Mouse (Mus musculus): ENCODE measurements at regions not wholly inside any gene's neighbourhood (a gene's known extent, or its start where the extent isn't known, plus 50 kb on each side); places are given as distances from the start of the nearest gene placed in this dataset.
"Not testable (repeated sequence)": the region's sequence is repeated elsewhere in the genome, so short reads cannot be mapped to it uniquely, and the experiment has no call there.

DNA sequence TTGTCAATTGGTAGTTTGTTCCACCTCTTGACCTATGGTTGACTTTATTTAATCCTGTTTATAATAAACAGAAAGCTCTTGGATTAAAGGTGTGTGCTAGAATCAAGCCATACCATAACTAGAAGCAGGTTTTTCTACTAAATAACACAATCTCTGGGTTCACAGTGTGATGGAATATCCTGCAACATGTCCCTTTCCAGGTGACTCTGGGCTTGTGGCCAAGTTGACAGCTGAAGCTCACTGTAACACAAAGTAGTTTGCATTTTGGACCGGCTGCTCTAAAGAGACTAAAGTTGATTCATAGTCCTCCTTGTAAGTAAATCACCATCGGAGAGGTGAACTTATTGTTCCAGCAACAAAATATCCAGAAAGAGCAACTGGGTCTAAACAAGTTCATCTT lies 149.3 kb upstream of the Kctd3 start:
- no peak overlapping the region for H3K4me3 ChIP-seq
- H3K27me3 ChIP-seq = no peaks in the 10 kb centered on the region
- H3K27ac ChIP-seq = no peak overlapping the region
- no peaks in the 10 kb centered on the region for H3K9me3 ChIP-seq (replicated peaks)
- H3K4me2 ChIP-seq = no peak overlapping the region
- no peaks in the 10 kb centered on the region for H3K4me1 ChIP-seq
- no peaks in the 10 kb centered on the region for H3K36me3 ChIP-seq (ENCODE audit: poor library complexity, severe bottlenecking)
- no peak for ATAC-seq
- 77% methylated on average over 2 of the region's 2 CpGs for WGBS
- H3K9ac ChIP-seq = no peak overlapping the region

DNA sequence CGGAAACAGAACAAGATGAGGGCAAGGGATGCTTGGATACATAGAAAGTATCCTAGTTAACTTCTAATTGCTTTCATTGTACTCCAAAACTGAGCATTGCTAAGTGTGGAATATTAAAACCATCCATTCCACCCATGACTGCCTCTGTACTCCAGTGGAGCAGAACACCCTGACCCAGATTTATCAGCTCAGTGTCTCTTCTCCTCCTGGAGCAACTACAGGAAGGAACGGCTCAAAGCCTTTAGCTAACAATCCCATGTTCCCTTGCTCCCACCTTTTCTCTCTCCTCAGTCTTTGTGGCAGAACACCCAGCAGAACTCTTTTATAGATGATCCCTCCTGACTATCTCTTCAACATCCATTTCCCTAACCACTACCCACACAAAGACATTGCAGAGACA lies 146.7 kb upstream of the Kctd3 start:
- Histone ChIP-seq H3K36me3 (ENCODE audit: poor library complexity, severe bottlenecking) (no peaks in the 10 kb centered on the region), H3K9me3 (replicated peaks) (no peaks in the 10 kb centered on the region), H3K4me2 (no peak overlapping the region), H3K27ac (no peak overlapping the region), H3K4me1 (no peaks in the 10 kb centered on the region), H3K9ac (no peak overlapping the region), H3K27me3 (no peaks in the 10 kb centered on the region), H3K4me3 (no peak overlapping the region)
- WGBS = 84% methylated on average over 2 of the region's 2 CpGs
- ATAC-seq = no peak

DNA sequence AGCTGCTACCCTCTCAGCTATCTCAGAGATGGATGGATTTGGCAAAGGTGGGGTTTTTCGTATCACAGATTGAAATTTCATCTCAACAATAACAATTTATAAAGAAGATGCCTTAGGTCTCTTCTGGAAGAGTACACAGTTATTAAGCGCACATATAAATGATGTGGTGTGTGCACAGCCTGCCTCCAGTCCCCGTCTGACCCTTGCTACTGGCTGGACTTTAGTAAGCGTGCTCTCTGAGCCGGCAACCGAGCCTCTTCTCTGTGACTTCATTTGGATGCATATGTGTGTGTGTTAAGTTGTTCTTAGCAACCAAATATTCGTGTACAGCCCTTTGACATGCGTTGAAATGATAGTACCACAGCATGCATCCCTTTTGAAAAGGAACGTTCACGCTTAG lies 145.5 kb upstream of the Kctd3 start:
- no peak for ATAC-seq
- Histone ChIP-seq H3K4me1 (no peaks in the 10 kb centered on the region), H3K27ac (no peak overlapping the region), H3K27me3 (no peaks in the 10 kb centered on the region), H3K9ac (no peak overlapping the region), H3K4me3 (no peak overlapping the region), H3K9me3 (replicated peaks) (no peaks in the 10 kb centered on the region), H3K36me3 (ENCODE audit: poor library complexity, severe bottlenecking) (no peaks in the 10 kb centered on the region), H3K4me2 (no peak overlapping the region)
- 90% methylated on average over 10 of the region's 10 CpGs for whole genome bisulfite sequencing

DNA sequence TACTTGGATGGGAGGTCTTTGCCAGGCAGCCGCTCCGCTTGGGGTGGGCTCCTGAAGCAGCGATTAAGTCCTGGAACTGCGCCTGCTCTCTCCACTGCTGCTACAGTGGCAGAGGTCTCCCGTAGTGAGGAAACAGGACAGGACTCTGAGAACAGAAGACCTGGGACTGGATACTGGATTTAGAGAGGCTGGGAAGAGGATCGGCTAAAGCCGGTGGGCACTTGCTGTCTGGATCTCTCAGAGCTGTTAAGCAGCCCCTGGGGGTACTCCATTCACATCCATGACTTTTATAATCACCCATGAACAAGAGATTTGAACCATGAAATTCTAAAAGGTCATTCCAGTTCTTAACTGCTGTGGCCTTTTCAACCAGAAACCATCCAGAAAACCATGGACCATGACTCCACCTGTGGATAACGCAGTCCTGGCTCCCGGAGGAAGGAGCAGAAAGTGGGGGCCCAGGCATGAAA lies 135.4 kb upstream of the Kctd3 start:
- Histone ChIP-seq H3K4me1 (no peaks in the 10 kb centered on the region), H3K9me3 (replicated peaks) (no peaks in the 10 kb centered on the region), H3K4me3 (no peak overlapping the region), H3K27ac (no peak overlapping the region), H3K9ac (no peak overlapping the region), H3K27me3 (no peaks in the 10 kb centered on the region), H3K4me2 (no peak overlapping the region), H3K36me3 (ENCODE audit: poor library complexity, severe bottlenecking) (no peaks in the 10 kb centered on the region)
- 46% methylated on average over 9 of the region's 9 CpGs for WGBS
- ATAC-seq = no peak

DNA sequence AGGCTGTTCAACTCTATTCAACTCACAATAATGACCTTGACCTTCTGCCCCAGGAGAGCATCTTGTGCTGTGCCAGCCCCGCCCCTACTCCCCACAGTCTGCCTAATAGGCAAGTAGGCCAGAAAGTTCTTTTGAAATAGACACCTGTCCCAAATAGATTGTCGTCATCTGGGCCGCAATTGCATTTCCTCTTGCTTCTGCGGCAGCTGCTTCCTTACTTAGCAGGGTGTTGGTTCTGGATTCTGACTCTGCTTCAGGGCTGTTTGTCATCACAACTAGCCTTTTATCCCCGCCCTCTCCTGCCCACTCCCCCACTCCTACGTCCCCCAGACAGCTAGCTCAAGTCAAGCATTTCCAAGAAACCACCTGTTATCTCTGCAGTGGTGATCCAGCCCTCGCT lies 134.9 kb upstream of the Kctd3 start:
- Histone ChIP-seq H3K27me3 (no peaks in the 10 kb centered on the region), H3K9me3 (replicated peaks) (no peaks in the 10 kb centered on the region), H3K36me3 (ENCODE audit: poor library complexity, severe bottlenecking) (no peaks in the 10 kb centered on the region), H3K27ac (no peak overlapping the region), H3K4me1 (no peaks in the 10 kb centered on the region), H3K9ac (no peak overlapping the region), H3K4me3 (no peak overlapping the region), H3K4me2 (no peak overlapping the region)
- no peak for ATAC-seq
- 58% methylated on average over 7 of the region's 7 CpGs for WGBS

DNA sequence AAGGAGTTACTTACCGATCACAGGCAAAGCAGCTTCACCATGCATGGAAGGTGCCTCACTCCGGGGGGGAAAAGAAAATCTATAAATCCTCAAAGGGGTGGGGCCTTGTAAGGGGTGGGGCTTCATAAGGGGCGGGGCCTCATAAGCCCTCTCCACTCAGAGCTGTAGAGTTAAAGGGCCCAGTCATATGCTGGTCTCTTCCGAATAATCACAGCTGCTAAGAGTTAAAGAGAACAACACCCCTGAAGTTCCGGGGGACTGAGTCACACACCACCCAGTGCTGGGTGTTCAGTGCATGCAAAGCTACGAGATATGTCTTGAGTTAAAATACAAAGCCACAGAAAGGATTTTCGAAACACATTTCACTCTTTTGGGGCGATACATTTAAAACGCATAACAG lies 134.1 kb upstream of the Kctd3 start:
- Histone ChIP-seq H3K9ac (no peak overlapping the region), H3K4me3 (no peak overlapping the region), H3K4me1 (no peaks in the 10 kb centered on the region), H3K36me3 (ENCODE audit: poor library complexity, severe bottlenecking) (no peaks in the 10 kb centered on the region), H3K27ac (no peak overlapping the region), H3K9me3 (replicated peaks) (no peaks in the 10 kb centered on the region), H3K4me2 (no peak overlapping the region), H3K27me3 (no peaks in the 10 kb centered on the region)
- WGBS = 89% methylated on average over 9 of the region's 9 CpGs
- ATAC-seq = no peak

DNA sequence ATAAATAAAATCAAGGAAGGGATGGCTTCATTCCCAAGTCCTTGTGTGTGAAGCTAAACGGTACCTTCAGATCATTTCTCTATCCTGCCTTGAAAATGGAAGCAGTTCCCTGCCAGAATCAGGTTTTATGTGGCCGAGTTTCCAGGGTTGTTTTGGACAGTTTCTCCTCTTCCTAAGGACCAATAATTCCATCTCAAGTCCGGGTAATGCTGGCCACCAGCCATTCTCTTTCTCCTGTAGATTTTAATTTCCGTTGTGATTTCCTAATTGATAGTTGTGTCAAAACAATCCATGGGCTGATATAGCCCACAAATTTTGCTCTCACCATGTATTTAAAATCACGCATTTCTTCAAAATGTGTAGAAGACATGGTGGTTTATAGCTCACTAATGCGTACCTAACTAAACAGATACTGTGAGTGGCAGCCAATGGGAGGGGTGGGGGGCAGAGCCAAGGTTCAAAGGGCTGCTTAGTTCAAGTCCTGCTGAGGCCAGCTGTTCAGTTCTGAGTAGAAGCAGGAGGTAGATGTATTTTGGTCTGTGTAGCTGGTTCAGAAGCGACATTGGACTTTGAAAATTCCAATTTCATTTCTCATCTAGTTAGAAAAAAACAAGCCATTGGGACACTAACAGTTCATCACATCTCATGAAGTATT lies 129.2 kb upstream of the Kctd3 start:
- Histone ChIP-seq H3K9me3 (replicated peaks) (no peaks in the 10 kb centered on the region), H3K9ac (no peak overlapping the region), H3K4me1 (no peaks in the 10 kb centered on the region), H3K27me3 (no peaks in the 10 kb centered on the region), H3K27ac (no peak overlapping the region), H3K36me3 (ENCODE audit: poor library complexity, severe bottlenecking) (no peaks in the 10 kb centered on the region), H3K4me3 (no peak overlapping the region), H3K4me2 (no peak overlapping the region)
- WGBS = 84% methylated on average over 7 of the region's 7 CpGs
- ATAC-seq = no peak

DNA sequence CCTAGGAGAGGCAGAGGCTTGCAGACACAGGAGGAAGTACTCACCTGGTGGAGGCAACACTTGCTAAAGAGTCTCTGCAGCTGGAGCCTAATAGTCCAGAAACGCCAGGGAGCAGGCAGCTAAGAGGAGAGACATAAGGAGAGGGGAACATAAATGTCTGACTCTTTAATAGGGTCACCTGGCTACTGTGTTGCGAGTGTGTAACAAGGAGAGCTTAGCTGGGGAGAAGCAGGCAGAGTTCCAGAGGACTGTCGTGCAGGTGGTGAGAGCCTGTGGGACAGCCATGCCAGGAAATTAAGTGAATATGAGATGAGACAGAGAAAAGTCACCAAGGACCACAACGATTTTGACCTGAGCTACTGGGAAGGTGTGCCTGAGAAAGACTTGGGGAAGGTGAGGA lies 128.2 kb upstream of the Kctd3 start:
- no peaks in the 10 kb centered on the region for H3K36me3 ChIP-seq (ENCODE audit: poor library complexity, severe bottlenecking)
- H3K9me3 ChIP-seq (replicated peaks) = no peaks in the 10 kb centered on the region
- no peak overlapping the region for H3K4me2 ChIP-seq
- no peaks in the 10 kb centered on the region for H3K27me3 ChIP-seq
- 81% methylated on average over 4 of the region's 4 CpGs for WGBS
- no peak overlapping the region for H3K27ac ChIP-seq
- no peaks in the 10 kb centered on the region for H3K4me1 ChIP-seq
- ATAC-seq = no peak
- H3K4me3 ChIP-seq = no peak overlapping the region
- no peak overlapping the region for H3K9ac ChIP-seq

DNA sequence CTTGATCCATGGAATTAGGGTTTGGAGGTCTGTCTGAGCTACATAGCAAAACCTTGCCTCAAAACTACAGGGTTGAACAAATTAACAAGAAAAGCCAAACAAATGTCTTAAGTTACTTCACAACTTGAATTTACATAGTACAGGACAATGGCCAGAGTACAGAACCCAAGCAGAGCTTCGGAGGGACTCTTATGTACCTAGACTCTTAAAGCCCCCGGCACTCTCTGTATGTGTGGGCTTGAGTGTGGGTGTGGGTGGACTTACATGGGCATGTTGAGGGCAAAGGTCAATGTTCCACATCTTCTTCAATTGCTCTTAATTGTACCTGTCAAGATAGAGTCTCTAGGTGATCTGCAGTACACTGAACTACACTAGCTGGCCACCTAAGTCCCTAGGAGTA lies 121.1 kb upstream of the Kctd3 start:
- no peak for ATAC-seq
- Histone ChIP-seq H3K4me1 (peaks cover 6% of the 10 kb centered on the region; the same call in 1 of the 2 replicates), H3K9me3 (replicated peaks) (no peaks in the 10 kb centered on the region), H3K36me3 (ENCODE audit: poor library complexity, severe bottlenecking) (no peaks in the 10 kb centered on the region), H3K4me2 (no peak overlapping the region), H3K27ac (no peak overlapping the region), H3K9ac (no peak overlapping the region), H3K27me3 (no peaks in the 10 kb centered on the region), H3K4me3 (no peak overlapping the region)
- WGBS = 100% methylated on average over 2 of the region's 2 CpGs

DNA sequence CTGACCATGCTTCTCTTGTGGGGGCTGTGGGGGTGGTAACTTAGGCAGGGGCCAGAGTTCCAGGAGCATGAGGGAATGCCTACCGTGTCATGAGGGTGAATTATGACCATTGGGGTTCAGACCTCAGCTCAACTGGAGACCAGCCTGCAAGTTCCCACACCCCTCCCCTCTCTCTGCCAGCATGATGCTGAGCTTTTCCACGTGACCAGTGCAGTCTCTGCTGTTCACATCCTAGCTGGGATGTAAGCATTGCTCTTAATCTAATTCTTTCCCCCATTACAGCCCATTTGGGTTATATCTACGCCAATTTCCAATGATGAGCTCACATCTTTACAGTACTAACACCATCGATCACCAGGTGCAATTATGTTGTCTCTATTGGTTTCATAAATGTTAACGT lies 120.6 kb upstream of the Kctd3 start:
- not testable (repeated sequence) for H3K4me1 ChIP-seq; H3K4me3 ChIP-seq; H3K9me3 ChIP-seq (replicated peaks); H3K36me3 ChIP-seq (ENCODE audit: poor library complexity, severe bottlenecking); ATAC-seq; H3K9ac ChIP-seq; H3K4me2 ChIP-seq; H3K27ac ChIP-seq; H3K27me3 ChIP-seq
- 64% methylated on average over 5 of the region's 5 CpGs for WGBS

DNA sequence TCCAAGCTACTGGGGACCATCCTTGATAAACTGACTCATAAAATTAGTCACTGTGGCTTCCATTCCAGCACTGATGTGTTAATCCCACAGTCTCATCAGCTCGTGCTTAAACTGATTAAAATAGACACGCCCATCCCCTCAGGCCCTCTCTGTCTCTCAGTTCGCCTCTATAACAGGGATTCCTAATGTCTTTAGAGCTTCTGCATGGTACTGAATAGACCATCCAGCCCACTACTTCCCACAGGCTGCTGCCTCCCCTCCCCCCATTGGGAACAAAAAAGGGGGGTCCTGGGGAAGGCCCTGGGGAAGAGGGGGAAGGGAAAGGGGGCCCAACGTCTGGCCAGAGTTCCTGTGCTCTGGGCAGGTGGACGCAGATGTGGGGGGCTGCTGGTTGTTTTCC lies 119.7 kb upstream of the Kctd3 start:
- no peaks in the 10 kb centered on the region for H3K9me3 ChIP-seq (replicated peaks)
- H3K4me3 ChIP-seq = no peak overlapping the region
- no peak overlapping the region for H3K27ac ChIP-seq
- 20% methylated on average over 5 of the region's 5 CpGs for WGBS
- H3K4me1 ChIP-seq = peaks cover 6% of the 10 kb centered on the region; the same call in 1 of the 2 replicates
- no peak overlapping the region for H3K4me2 ChIP-seq
- H3K36me3 ChIP-seq (ENCODE audit: poor library complexity, severe bottlenecking) = no peaks in the 10 kb centered on the region
- no peaks in the 10 kb centered on the region for H3K27me3 ChIP-seq
- ATAC-seq = no peak
- no peak overlapping the region for H3K9ac ChIP-seq

DNA sequence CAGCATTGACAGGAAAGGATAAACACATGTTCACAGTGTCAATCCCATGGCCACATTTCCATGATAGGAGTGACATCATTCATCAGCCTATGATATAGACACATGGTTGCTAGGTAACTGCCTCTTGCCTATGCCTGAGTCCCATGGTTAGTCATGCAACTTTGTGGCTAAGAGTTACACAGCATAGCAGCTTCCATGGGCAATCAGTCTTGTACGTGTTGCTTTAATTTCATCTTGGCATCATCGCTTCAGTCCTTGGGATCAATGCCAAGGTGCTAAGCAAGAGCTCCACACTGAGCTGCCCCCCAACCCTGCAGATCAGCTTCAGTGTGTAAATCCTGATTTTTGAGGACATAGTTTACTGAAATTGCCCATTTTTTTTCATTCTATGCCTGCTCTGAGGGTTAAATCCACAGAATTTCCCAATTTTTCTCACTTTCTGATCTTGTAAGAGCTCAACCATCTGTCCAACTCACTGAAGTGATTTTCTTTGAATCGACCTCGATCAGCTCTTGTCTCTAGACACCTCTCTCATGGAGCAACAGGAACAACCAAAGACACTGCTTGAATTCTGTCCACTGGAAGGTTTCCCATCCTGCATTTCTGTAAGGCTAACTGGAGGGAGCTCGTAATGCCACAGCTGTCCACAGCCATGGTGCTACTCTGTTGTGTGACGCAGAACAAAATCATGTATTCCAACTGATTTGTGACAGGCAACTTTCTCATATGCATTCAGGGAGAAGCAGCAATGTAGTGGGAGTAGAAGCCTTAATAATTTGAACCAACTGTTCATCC lies 112.5 kb upstream of the Kctd3 start:
- 0 out of 2 replicates have a peak, but pooled peaks have one; percentile 27 for ATAC-seq
- Histone ChIP-seq H3K36me3 (ENCODE audit: poor library complexity, severe bottlenecking) (no peaks in the 10 kb centered on the region), H3K9ac (no peak overlapping the region), H3K27me3 (no peaks in the 10 kb centered on the region), H3K27ac (no peak overlapping the region), H3K4me1 (0 out of 2 replicates have a peak, but pooled peaks cover 3% of the 10 kb centered on the region), H3K4me2 (no peak overlapping the region), H3K9me3 (replicated peaks) (no peaks in the 10 kb centered on the region), H3K4me3 (no peak overlapping the region)
- 83% methylated on average over 6 of the region's 6 CpGs for WGBS

DNA sequence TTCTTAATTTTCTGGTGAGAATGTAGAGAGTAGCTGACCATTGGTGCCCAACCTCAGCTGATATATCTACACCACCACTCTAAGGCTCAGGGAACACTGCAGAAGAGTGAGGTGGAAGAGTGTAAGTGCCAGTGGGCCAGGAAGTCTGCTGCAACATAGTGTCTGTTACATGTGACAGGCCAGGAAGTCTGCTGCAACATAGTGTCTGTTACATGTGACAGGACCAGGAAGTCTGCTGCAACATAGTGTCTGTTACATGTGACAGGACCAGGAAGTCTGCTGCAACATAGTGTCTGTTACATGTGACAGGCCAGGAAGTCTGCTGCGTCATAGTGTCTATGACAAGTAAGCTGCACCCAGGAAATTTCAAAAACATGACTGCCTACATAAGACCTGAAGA lies 111.4 kb upstream of the Kctd3 start:
- H3K4me1 ChIP-seq; ATAC-seq; H3K27ac ChIP-seq; H3K4me2 ChIP-seq; H3K9ac ChIP-seq; H3K9me3 ChIP-seq (replicated peaks); H3K27me3 ChIP-seq; H3K36me3 ChIP-seq (ENCODE audit: poor library complexity, severe bottlenecking); H3K4me3 ChIP-seq: not testable (repeated sequence)
- WGBS = 83% methylated on average over 1 of the region's 1 CpGs
